Mouse (Mus musculus) lung, embryonic 16.5 days (tissue): ENCODE measurements around the gene 1810010H24Rik. TPM values are rescaled to one million over a fixed set of nuclear protein-coding genes. Genes with fewer than 3 reads are reported as not detected.
"Not testable (repeated sequence)": the region's sequence is repeated elsewhere in the genome, so short reads cannot be mapped to it uniquely, and the experiment has no call there.

ENCODE experiments used
- ATAC-seq: fragments of 200-750 bp; cut with Nextera tagmentation; 2 replicates; pipeline ENCODE4 v1.8.0; 2017; ENCODE audit warnings: low read depth, mild to moderate bottlenecking, moderate library complexity
- H3K27ac ChIP-seq: fragments of 300-500 bp; sonication (generic); 2 replicates; pipeline ENCODE4 v1.5.1; 2014; ENCODE audit warnings: mild to moderate bottlenecking, control low read depth, low read length
- H3K27me3 ChIP-seq: fragments of 300-500 bp; sonication (generic); 2 replicates; pipeline ENCODE4 v1.6.1; 2014; ENCODE audit warnings: low read depth, low read length, mixed read lengths; ENCODE audit not compliant: control insufficient read depth, insufficient read depth
- H3K36me3 ChIP-seq: fragments of 300-500 bp; sonication (generic); 2 replicates; pipeline ENCODE4 v1.6.1; 2014; ENCODE audit warnings: low read length; ENCODE audit not compliant: control insufficient read depth, insufficient read depth
- H3K4me1 ChIP-seq: fragments of 300-500 bp; sonication (generic); replicated peaks from 2 replicates; pipeline ENCODE4 v1.6.1; 2014; ENCODE audit warnings: low read length, mixed read lengths; ENCODE audit not compliant: control insufficient read depth, insufficient read depth
- H3K4me2 ChIP-seq: fragments of 300-500 bp; sonication (generic); 2 replicates; pipeline ENCODE4 v1.6.1; 2014; ENCODE audit warnings: low read depth, low read length, control low read depth
- H3K4me3 ChIP-seq: fragments of 300-500 bp; sonication (generic); 2 replicates; pipeline ENCODE4 v1.5.1; 2014; ENCODE audit warnings: mild to moderate bottlenecking, low read length, control low read depth
- H3K9ac ChIP-seq: fragments of 300-500 bp; sonication (generic); 2 replicates; pipeline ENCODE4 v1.6.1; 2014; ENCODE audit warnings: low read length, control low read depth
- H3K9me3 ChIP-seq: fragments of 300-500 bp; sonication (generic); 2 replicates; pipeline ENCODE4 v1.6.1; 2016; ENCODE audit warnings: low read length; ENCODE audit not compliant: control insufficient read depth
- WGBS: fragments of 180-500 bp; shearing (Covaris S2); extraction: QIAGEN DNeasy Blood & Tissue Kit; methylation state at CpG from one replicate; pipeline ENCODE4 v1.1.7; 2014; 5-methylcytosine and 5-hydroxymethylcytosine counted together
- polyA plus RNA-seq: library from polyadenylated mRNA; unstranded; fragments of >200 nt; fragmentation: Nextera tagmentation; extraction: Ambion mirVana; gene quantifications from 2 replicates; pipeline ENCODE4 v1.2.1, GENCODE M21; 2015

Gene 1810010H24Rik
- polyA plus RNA-seq, 1 experiment from 2014 or later, result 4.4 TPM

DNA sequence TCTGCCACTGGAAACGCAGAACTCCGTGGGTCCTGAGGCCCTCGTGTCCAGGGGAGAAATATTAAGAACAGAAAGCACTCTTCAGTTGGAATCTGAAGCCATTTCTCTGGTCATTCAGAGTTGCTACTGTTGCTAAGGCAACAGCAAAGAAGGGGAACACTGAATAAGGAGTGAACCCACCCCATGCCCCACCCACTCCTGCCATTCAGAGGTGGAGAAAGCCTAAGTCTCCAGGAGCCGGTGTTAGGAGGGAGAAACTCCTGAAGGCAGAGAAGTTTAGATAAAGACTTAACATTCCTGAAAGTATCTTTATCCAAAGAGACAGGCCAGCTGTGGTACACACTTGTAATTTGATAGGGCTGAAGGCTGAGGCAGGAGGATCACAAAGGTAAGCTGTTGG, 6.2 kb upstream of the 1810010H24Rik start:
- no peak overlapping the region for H3K4me2 ChIP-seq
- no peaks in the 10 kb centered on the region for H3K9me3 ChIP-seq
- no peak overlapping the region for H3K9ac ChIP-seq
- no peaks in the 10 kb centered on the region for H3K27me3 ChIP-seq
- no peak overlapping the region for H3K27ac ChIP-seq
- H3K36me3 ChIP-seq, result no peaks in the 10 kb centered on the region
- 47% methylated on average over 4 of the region's 4 CpGs for WGBS
- H3K4me1 ChIP-seq, result peaks cover 7% of the 10 kb centered on the region; the same call in 1 of the 2 replicates
- no peak overlapping the region for H3K4me3 ChIP-seq
- no peak for ATAC-seq

DNA sequence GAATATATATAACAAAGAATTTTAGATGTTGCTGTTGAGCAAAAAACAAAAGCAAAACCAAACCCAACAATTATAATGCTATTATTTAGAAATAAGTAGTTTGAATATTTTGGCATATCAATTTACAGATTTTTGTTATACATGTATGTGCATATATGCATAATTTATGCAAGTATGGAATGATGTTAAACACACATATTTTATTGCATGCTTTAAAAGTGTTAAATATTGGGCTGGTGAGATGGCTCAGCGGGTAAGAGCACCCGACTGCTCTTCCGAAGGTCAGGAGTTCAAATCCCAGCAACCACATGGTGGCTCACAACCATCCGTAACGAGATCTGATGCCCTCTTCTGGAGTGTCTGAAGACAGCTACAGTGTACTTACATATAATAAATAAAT, 5.8 kb upstream of the 1810010H24Rik start:
- H3K36me3 ChIP-seq, H3K4me2 ChIP-seq, H3K27ac ChIP-seq, H3K9ac ChIP-seq, H3K9me3 ChIP-seq, ATAC-seq, H3K4me3 ChIP-seq, H3K27me3 ChIP-seq: not testable (repeated sequence)
- 98% methylated on average over 3 of the region's 5 CpGs for WGBS
- peaks cover 10% of the 10 kb centered on the region for H3K4me1 ChIP-seq

DNA sequence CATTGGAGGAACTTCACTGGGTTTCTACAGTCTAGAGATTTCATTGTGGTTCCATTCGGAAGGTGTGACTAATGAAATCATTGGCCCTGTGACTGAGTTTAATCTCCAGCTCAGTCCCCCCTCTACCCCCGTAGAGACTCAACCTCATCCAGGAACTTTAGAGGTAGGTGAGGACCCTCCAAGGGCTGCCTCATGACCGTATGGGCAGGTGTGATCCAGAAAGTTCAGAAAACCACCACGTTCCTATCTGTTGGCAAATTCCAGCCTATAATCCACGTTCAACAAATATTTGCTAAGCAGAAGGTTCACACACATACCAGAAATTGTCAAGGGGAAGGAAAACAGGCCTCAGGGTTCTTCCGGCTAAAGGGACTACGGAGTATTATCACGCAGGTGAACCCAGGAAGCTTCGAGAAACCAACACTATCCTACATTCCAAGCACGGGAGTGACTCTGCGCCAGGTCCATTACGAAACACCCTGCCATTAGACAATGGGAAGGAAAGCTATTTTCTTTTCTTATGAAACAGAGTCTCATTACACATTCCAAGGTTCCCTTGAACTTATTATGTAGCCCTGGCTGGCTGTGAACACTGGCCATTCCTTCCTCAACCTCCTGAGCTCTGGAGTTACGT, 3.3 kb upstream of the 1810010H24Rik start:
- H3K9ac ChIP-seq, result peak overlapping the region; percentile 39
- no peaks in the 10 kb centered on the region for H3K27me3 ChIP-seq
- peak; percentile 64 for ATAC-seq
- 57% methylated on average over 13 of the region's 13 CpGs for WGBS
- H3K4me1 ChIP-seq, result peaks cover 22% of the 10 kb centered on the region
- peak overlapping the region; percentile 14; the same call in 1 of the 2 replicates for H3K4me2 ChIP-seq
- no peak overlapping the region for H3K4me3 ChIP-seq
- no peaks in the 10 kb centered on the region for H3K36me3 ChIP-seq
- H3K27ac ChIP-seq, result peak overlapping the region; percentile 97
- no peaks in the 10 kb centered on the region for H3K9me3 ChIP-seq

DNA sequence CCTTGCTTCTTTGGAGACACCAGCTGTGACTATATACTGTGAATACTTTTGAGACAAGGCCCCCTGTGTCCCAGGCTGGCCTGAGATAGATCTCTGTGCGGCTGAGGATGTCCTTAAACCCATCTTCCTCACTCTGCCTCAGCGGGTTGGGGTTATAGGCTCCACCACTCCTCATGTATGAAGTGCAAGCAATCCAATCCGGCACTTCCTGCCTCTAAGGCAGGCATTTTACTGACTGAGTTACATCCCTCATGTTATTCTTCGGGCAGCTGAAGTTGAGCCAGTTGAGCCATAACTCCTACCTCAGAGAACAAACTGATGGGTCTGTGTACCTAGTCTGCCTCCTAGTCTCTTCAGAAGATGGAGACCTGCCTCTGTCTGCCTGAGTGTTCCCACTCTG, 1.1 kb upstream of the 1810010H24Rik start:
- Histone ChIP-seq H3K27ac (peak overlapping the region; percentile 74), H3K9me3 (no peaks in the 10 kb centered on the region), H3K27me3 (no peaks in the 10 kb centered on the region), H3K4me1 (peaks cover 22% of the 10 kb centered on the region), H3K36me3 (no peaks in the 10 kb centered on the region), H3K9ac (peak overlapping the region; percentile 25; the same call in 1 of the 2 replicates), H3K4me2 (no peak overlapping the region), H3K4me3 (no peak overlapping the region)
- 41% methylated on average over 4 of the region's 4 CpGs for WGBS
- ATAC-seq, result no peak

DNA sequence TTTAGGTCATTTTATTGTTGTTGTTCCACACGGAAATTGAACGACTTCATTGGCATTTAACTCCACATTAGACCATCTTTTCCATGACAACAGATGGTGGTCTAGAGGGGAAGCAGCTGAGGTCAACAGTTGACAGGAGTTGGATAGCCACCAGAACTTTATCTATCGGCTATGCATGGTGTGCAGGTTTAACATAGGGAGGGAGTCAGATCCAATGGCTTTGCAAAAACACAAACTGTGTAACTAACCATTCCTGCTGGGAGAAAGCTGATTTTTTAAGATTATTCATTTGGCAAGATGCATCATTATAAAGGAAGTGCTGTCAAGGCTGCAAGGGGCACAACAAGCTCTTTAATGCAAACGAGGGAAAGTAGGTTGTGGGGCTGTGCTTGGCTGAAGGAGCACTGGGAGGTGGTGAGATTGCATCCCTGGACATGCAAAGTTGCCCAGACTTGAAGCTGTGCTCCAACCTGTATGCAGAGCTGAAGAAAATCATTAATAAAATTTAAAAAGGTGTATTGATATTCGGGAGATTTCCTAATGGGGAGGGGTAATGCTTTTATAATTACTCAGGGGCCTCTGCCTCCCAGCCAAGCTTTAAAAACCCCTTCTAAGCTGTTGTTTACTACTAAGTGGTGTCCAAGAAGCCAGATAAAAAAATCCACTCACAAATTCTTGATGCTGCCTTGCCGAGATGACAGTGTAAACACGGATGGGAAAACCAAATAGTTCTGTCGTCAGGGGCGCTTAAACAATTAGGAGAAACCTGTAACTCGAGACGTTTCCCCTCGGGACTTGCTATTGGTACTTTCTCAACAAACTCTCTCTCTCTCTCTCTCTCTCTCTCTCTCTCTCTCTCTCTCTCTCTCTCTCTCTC, 1.3 kb downstream of the 1810010H24Rik start:
- no peak for ATAC-seq
- Histone ChIP-seq H3K27me3 (no peaks in the 10 kb centered on the region), H3K36me3 (no peaks in the 10 kb centered on the region), H3K4me3 (peak overlapping the region; percentile 67), H3K9ac (peak overlapping the region; percentile 69), H3K4me1 (peaks cover 22% of the 10 kb centered on the region), H3K4me2 (peak overlapping the region; percentile 82), H3K9me3 (no peaks in the 10 kb centered on the region), H3K27ac (peak overlapping the region; percentile 92)
- WGBS, result 4% methylated on average over 12 of the region's 12 CpGs

DNA sequence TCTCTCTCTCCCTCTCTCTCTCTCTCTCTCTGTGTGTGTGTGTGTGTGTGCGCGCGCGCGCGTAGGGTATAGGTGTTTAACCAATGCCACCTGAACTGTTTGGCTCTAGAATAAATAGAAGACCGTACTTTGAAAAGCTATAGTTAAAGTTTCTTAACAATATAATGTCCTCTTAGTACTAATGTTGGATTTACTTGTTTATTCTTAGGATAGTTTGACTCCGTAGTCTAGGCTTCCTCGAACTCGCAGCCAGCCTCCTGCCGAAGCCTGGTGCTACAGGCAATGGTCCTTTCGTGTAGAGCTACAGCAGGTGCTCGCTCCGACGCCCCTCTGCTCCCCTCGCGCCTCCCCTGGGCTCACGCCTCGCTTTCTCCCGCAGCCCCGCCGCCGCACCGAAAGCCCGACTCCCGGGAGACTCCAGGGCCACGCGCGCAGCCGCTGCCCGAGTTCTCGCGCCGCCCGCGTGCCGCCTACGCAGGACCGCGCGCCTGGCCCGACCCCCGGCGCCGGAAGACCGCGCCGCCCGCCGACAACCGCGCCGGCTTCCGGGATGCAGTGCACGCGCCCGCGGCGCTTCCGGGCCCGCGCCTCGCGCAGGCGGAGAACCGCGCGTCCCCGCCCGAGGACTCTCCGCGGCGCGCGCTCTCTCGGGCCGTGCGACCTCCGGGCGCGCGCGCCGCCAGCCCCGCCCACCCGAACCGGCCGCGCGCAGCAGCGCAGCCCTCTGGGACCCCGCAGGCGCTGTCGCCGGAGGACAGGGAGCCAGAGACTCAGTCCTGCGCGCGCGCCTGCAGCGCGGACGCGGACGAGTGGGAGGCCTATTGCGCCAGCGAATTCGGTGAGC, 2.2 kb downstream of the 1810010H24Rik start:
- WGBS, result under 1% methylated on average over 76 of the region's 107 CpGs
- Histone ChIP-seq H3K4me3 (peak overlapping the region; percentile 67), H3K9me3 (no peaks in the 10 kb centered on the region), H3K36me3 (no peaks in the 10 kb centered on the region), H3K4me1 (peaks cover 19% of the 10 kb centered on the region), H3K27me3 (no peaks in the 10 kb centered on the region), H3K4me2 (peak overlapping the region; percentile 82), H3K9ac (peak overlapping the region; percentile 83), H3K27ac (peak overlapping the region; percentile 92)
- peak; percentile 88 for ATAC-seq

DNA sequence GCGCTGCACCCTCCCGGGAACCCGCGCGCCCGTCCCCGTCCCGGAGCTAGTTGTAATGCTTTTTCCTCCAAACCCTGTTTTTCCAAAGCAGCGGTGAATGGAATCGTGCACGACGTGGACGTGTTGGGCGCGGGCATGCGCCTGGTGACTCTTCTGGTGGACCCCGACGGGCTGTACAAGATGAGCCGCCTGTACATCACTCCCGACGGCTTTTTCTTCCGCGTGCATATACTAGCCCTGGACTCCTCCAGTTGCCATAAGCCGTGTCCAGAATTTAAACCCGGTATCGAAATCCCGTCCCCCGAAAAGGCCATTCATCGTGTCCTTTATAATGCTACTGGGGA, 2.8 kb downstream of the 1810010H24Rik start:
- WGBS, result 2% methylated on average over 29 of the region's 29 CpGs
- H3K4me2 ChIP-seq, result peak overlapping the region; percentile 82
- peak overlapping the region; percentile 67 for H3K4me3 ChIP-seq
- H3K9me3 ChIP-seq, result no peaks in the 10 kb centered on the region
- ATAC-seq, result peak; percentile 37
- H3K27ac ChIP-seq, result peak overlapping the region; percentile 92
- H3K4me1 ChIP-seq, result peaks cover 18% of the 10 kb centered on the region
- no peaks in the 10 kb centered on the region for H3K27me3 ChIP-seq
- H3K36me3 ChIP-seq, result no peaks in the 10 kb centered on the region
- H3K9ac ChIP-seq, result peak overlapping the region; percentile 83

DNA sequence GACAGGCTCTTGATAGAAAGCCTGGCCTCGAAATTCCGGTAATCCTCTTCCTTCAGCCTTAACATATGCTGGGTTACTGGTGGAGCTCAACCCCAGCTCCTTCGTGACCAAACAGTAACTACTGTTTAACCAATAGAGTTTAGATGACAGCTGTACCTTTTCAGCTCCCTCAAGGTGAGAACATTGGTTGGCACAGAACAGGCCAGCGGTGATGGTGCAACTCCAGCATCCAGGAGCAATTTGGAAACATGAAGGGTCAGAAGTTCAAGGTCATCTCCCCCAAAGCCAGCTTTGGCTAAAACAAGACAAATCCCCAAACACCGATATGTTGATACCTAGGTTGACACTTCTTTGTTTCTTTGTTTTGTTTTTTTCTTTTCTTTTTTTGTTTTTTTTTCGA, 3.3 kb downstream of the 1810010H24Rik start:
- no peaks in the 10 kb centered on the region for H3K9me3 ChIP-seq
- peak overlapping the region; percentile 67 for H3K4me3 ChIP-seq
- H3K36me3 ChIP-seq, result no peaks in the 10 kb centered on the region
- peaks cover 18% of the 10 kb centered on the region for H3K4me1 ChIP-seq
- H3K27me3 ChIP-seq, result no peaks in the 10 kb centered on the region
- peak overlapping the region; percentile 92; the same call in 1 of the 2 replicates for H3K27ac ChIP-seq
- H3K9ac ChIP-seq, result peak overlapping the region; percentile 83
- no peak for ATAC-seq
- 66% methylated on average over 6 of the region's 6 CpGs for WGBS
- peak overlapping the region; percentile 82 for H3K4me2 ChIP-seq

DNA sequence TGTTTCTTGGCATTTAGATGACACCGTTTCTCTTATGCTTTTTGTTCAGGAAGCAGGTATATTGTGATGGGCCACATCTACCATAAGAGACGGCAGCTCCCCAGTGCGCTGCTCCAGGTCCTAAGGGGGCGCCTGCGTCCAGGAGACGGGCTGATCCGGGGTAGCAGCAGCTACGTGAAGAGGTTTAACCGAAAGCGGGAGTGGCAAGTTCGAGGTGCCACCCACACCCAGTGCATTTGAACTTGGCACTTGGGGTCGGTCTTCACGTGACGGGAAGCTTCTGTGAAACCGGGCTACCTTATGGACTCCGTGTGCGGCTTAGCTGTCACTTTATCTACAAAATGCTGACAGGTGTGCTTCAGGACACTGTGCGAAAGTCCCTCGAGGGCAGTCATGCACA, 4.1 kb downstream of the 1810010H24Rik start:
- Histone ChIP-seq H3K27ac (no peak overlapping the region), H3K27me3 (no peaks in the 10 kb centered on the region), H3K9ac (no peak overlapping the region), H3K9me3 (no peaks in the 10 kb centered on the region), H3K4me1 (peaks cover 13% of the 10 kb centered on the region), H3K36me3 (no peaks in the 10 kb centered on the region; the same call in 1 of the 2 replicates), H3K4me2 (no peak overlapping the region), H3K4me3 (no peak overlapping the region)
- 41% methylated on average over 19 of the region's 19 CpGs for WGBS
- ATAC-seq, result no peak
